Mouse (Mus musculus): ENCODE measurements at regions not wholly inside any gene's neighbourhood (a gene's known extent, or its start where the extent isn't known, plus 50 kb on each side); places are given as distances from the start of the nearest gene placed in this dataset.

DNA sequence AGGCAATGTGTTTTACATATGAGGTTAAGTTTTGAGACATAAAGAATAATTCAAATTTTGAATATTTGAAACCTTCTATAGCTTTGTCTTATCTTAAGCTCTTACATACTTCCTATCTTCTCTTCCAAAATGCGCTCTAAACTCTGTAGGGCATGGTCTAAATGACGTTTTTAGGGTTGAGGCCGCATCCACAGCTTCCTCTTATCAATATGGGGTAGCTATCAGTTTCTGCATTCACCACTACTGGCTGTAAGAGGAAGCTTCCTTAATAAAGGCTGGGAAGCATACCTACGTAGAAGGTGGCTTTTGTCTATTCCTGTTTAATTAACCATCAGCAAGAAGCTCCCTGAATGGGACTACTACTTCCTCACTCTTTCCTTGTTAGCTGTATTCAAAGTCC is 734.6 kb upstream of the Slitrk1 start:
- TF ChIP-seq CTCF (IDR thresholded peaks at IDR 0.05; ENCODE audit: low read depth) (no peak), EP300 (optimal IDR thresholded peaks at IDR 0.05) (no peak)
- Histone ChIP-seq H3K27ac (replicated peaks) (no peak overlapping the region), H3K4me2 (replicated peaks; ENCODE audit: low read depth) (no peak overlapping the region), H3K4me3 (ENCODE audit: low read depth, low read length) (no peak overlapping the region), H3K9me3 (ENCODE audit: control insufficient read depth, low read length) (no peaks in the 10 kb centered on the region), H3K27me3 (ENCODE audit: control insufficient read depth, insufficient read depth, low read length) (no peaks in the 10 kb centered on the region), H3K9ac (ENCODE audit: low read length) (no peak overlapping the region), H3K4me1 (replicated peaks; ENCODE audit: control insufficient read depth, insufficient read depth) (no peaks in the 10 kb centered on the region), H3K36me3 (ENCODE audit: control insufficient read depth, insufficient read depth, low read length) (no peaks in the 10 kb centered on the region)
- DNase-seq (ENCODE audit: low spot score): no peak
- no peak for ATAC-seq (ENCODE audit: low FRiP score, low TSS enrichment)
- 77% methylated on average over 4 of the region's 4 CpGs for WGBS
